Mouse (Mus musculus) midbrain, embryonic 11.5 days (tissue): ENCODE results near the gene Rcor3. TPM values are rescaled to one million over a fixed set of nuclear protein-coding genes. Genes with fewer than 3 reads are reported as not detected.
A peak's percentile ranks its signal among the peaks of the same experiment; 100 is the strongest.

Experiments
- ATAC-seq: fragments of 200-750 bp; cut with Nextera tagmentation; 2 replicates; pipeline ENCODE4 v1.8.0; 2017; ENCODE audit warnings: moderate TSS enrichment, moderate library complexity; ENCODE audit not compliant: low FRiP score
- DNase-seq: peaks from one replicate; pipeline ENCODE4 v3.0.0; 2015; ENCODE audit warnings: low spot score; ENCODE audit errors: missing footprints
- H3K27ac ChIP-seq: fragments of 300-500 bp; sonication (generic); 2 replicates; pipeline ENCODE4 v1.5.1; 2014; ENCODE audit warnings: low read depth, low read length
- H3K27me3 ChIP-seq: fragments of 300-500 bp; sonication (generic); 2 replicates; pipeline ENCODE4 v1.6.1; 2014; ENCODE audit warnings: mild to moderate bottlenecking, low read length, moderate library complexity, mixed read lengths; ENCODE audit not compliant: control insufficient read depth, insufficient read depth
- H3K36me3 ChIP-seq: fragments of 300-500 bp; sonication (generic); 2 replicates; pipeline ENCODE4 v1.6.1; 2014; ENCODE audit warnings: mild to moderate bottlenecking, low read length, moderate library complexity, mixed read lengths; ENCODE audit not compliant: control insufficient read depth, insufficient read depth
- H3K4me1 ChIP-seq: fragments of 300-500 bp; sonication (generic); 2 replicates; pipeline ENCODE4 v1.6.1; 2014; ENCODE audit warnings: low read length; ENCODE audit not compliant: control insufficient read depth, insufficient read depth
- H3K4me2 ChIP-seq: fragments of 300-500 bp; sonication (generic); 2 replicates; pipeline ENCODE4 v1.6.1; 2014; ENCODE audit warnings: mild to moderate bottlenecking, moderate library complexity
- H3K4me3 ChIP-seq: fragments of 300-500 bp; sonication (generic); 2 replicates; pipeline ENCODE4 v1.5.1; 2014; ENCODE audit warnings: low read depth, low read length
- H3K9ac ChIP-seq: fragments of 300-500 bp; sonication (generic); 2 replicates; pipeline ENCODE4 v1.6.1; 2014; ENCODE audit warnings: low read length
- H3K9me3 ChIP-seq: fragments of 300-500 bp; sonication (generic); 2 replicates; pipeline ENCODE4 v1.6.1; 2016; ENCODE audit warnings: low read length; ENCODE audit not compliant: control insufficient read depth
- WGBS: fragments of 180-500 bp; shearing (Covaris S2); extraction: QIAGEN DNeasy Blood & Tissue Kit; methylation state at CpG from one replicate; pipeline ENCODE4 v1.1.7; 2014; 5-methylcytosine and 5-hydroxymethylcytosine counted together
- polyA plus RNA-seq: library from polyadenylated mRNA; unstranded; fragments of >200 nt; fragmentation: Nextera tagmentation; extraction: Ambion mirVana; gene quantifications from 2 replicates; pipeline ENCODE4 v1.2.1, GENCODE M21; 2014

Rcor3 gene
- polyA plus RNA-seq: 18.3 and 21.5 TPM in 2 replicates

DNA sequence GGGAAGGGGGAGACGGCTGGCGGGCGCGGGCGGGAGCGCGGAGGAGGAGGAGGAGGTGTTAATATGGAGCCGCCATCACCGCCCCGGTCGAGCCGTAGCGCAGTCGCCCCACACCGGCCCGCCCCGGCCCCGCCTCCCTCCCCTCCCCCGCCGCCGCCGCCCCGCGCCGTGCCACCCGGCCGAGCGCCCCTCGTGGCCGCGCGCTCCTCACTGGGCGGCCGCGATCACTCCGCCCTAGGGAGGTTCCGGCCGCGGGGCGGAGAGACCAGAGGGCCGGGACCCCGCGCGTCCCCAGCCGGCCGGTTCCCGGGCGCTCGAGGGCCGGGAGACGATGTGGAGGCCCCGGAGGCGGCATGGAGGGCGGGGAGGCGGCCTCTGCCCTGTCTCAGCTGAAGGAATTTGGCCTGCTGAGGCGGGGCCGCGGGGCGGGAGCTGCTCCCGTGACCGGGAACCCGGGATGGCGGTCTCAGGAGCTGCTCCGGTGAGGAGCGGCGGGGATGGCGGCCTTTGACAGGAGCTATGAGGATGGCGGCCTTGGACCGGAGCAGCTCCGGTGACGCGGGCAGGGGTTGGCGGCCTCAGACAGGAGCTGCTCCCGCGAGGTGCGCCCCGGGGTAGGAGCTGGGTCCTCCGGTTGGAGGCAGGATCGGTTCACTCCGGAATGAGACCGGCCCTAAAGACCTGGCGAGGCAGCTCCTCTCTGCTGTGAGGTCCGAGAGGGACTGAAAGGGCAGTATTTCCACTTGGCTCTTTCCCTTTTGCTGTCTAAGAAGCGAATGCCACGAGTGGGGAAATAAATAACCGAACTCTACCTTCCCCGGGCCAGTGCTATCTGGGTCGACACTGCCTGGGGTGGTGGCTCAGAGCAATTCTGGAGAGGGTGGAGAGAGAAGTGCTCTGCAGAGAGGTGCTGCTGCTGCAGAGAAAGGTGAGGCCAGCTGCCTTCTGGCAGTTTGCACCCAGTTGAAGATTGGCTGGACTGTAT is at the start of gene Rcor3:
Gene Rcor3 (minus strand): TSS at position 137 of the 985 bp plus-strand sequence.
- peak within 1 kb of the TSS; percentile 94 for H3K27ac ChIP-seq
- no peaks in the 10 kb centered on the region for H3K27me3 ChIP-seq
- peaks cover 5% of the 10 kb centered on the region for H3K4me1 ChIP-seq
- DNase-seq: peak; percentile 97
- peak; percentile 86 for ATAC-seq
- H3K36me3 ChIP-seq: no peaks in the 10 kb centered on the region
- H3K4me2 ChIP-seq: peak within 1 kb of the TSS; percentile 95
- no peaks in the 10 kb centered on the region for H3K9me3 ChIP-seq
- H3K4me3 ChIP-seq: peak within 1 kb of the TSS; percentile 82
- WGBS: under 1% methylated on average over 56 of the region's 88 CpGs
- H3K9ac ChIP-seq: peak within 1 kb of the TSS; percentile 95

DNA sequence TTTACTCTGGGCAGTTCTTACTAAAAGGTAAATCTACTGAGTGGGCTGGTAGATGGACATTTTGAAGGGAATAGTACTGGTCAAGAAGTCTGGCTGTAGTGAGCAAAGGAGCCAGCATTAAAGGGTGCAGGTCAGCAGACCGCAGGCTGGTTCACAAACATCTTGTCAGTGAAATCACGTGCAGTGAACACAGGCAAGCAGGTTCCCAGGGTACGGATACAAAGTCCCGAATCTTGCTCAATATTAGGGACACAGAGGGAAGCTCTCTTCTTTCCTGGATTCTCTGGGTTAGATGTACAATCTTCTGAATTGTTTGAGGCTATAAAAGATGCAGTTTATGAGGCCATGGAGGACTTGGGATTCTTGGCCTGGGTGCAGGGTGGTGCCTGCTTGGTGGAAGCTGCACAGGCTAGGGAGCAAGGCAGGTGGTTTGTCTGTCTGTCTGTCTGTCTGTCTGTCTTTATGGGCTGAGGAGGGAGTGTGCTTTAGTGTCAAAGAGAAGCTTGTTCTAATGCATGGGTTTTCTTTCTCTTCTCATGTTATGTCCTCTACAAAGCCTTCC is 43.9 kb upstream of the Rcor3 start:
- no peak overlapping the region for H3K4me2 ChIP-seq
- no peak overlapping the region for H3K27ac ChIP-seq
- ATAC-seq: no peak
- DNase-seq: no peak
- no peaks in the 10 kb centered on the region for H3K36me3 ChIP-seq
- WGBS: 86% methylated on average over 4 of the region's 4 CpGs
- no peak overlapping the region for H3K4me3 ChIP-seq
- no peaks in the 10 kb centered on the region for H3K9me3 ChIP-seq
- no peaks in the 10 kb centered on the region for H3K27me3 ChIP-seq
- no peak overlapping the region for H3K9ac ChIP-seq
- no peaks in the 10 kb centered on the region for H3K4me1 ChIP-seq

DNA sequence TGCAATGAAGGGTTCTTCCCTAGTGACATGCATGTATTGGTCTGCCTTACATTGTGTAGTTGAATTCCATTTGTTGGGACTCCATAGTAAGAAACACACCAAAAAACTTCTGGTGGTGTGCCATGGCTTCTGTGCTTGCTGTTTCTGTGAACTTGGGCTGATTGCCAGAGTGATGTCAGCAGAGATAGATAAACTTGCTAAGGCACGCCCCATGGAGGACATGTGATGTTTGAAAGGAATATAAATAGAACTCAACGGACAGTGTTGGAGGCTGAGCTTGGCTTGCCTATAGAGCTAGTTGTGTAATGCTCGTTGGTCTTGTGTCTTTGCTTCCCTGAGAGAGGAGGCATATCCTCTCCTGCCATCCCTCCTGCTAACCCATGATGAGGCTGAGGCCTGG is 42.0 kb upstream of the Rcor3 start:
- WGBS: 88% methylated on average over 3 of the region's 3 CpGs

DNA sequence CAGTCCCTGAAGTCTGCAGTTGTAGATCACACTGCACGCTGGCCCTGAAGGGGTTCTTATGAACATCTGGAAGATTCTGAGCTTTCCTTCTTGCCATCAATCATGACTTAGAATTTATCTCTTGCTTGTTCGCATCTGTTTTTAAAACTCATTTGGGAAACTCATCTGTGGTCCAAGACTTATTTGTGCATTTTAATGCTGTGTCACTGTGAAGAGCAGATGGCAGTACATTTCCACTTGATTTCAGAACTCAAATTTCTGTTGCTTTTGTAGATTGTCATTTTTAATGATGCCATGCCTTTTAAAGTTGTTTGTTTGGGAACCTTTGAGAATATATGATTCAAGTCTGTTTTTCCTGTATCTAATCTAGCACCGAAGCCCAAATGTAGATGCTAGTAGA is 33.6 kb upstream of the Rcor3 start:
- DNase-seq: no peak
- no peaks in the 10 kb centered on the region for H3K36me3 ChIP-seq
- H3K27ac ChIP-seq: no peak overlapping the region
- H3K9me3 ChIP-seq: no peaks in the 10 kb centered on the region
- ATAC-seq: no peak
- H3K4me2 ChIP-seq: no peak overlapping the region
- H3K4me1 ChIP-seq: no peaks in the 10 kb centered on the region
- H3K27me3 ChIP-seq: no peaks in the 10 kb centered on the region
- H3K9ac ChIP-seq: no peak overlapping the region
- H3K4me3 ChIP-seq: no peak overlapping the region
- 96% methylated on average over 3 of the region's 3 CpGs for WGBS

More for the DNA sequence above, 42.0 kb upstream of the Rcor3 start:
- no peak overlapping the region for H3K4me3 ChIP-seq
- DNase-seq (no peak), ATAC-seq (no peak)
- no peak overlapping the region for H3K4me2 ChIP-seq
- H3K4me1 ChIP-seq: no peaks in the 10 kb centered on the region
- no peak overlapping the region for H3K27ac ChIP-seq
- H3K27me3 ChIP-seq: no peaks in the 10 kb centered on the region
- no peaks in the 10 kb centered on the region for H3K36me3 ChIP-seq
- no peaks in the 10 kb centered on the region for H3K9me3 ChIP-seq
- no peak overlapping the region for H3K9ac ChIP-seq

DNA sequence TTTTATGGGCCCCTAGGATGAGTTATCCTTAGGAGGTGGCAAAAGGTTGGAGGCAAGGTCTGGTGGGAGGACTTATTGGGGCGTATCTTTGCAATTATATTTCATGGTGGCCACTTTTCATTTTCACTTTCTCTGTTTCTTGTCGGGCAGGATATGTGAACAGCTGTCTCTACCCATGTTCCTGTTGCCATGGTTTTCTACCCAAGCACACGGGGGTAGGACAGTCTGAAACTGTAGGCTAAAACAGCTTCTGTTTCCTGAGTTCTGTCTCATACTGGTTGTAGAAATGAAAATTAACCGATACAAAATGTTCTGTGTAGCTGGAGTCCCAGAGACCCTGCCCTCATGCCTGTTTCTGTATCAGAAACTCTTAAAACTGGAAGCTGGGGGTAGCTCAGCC is 13.3 kb upstream of the Rcor3 start:
- Histone ChIP-seq H3K4me1 (no peaks in the 10 kb centered on the region), H3K27ac (no peak overlapping the region), H3K9ac (no peak overlapping the region), H3K4me2 (no peak overlapping the region), H3K36me3 (no peaks in the 10 kb centered on the region), H3K27me3 (no peaks in the 10 kb centered on the region), H3K4me3 (no peak overlapping the region), H3K9me3 (no peaks in the 10 kb centered on the region; the same call in 1 of the 2 replicates)
- no peak for DNase-seq
- 90% methylated on average over 4 of the region's 4 CpGs for WGBS
- no peak for ATAC-seq

DNA sequence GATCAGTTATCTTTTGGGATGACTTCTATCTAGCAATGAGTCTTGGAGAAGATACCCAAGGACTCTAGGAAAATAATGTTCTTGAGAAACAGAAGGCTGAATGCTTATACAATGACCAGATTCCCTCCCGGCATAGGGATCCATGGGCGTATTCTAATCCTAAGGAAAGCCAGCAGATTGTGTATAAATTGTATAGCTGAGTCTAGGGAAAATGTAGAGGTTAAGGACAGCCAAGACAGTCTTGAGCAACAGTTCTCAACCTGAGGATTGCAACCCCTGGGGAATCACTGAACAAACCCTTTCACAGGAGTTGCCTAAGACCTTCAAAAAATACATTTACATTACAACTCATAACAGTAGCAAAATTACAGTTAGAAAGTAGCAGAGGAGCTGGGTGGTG is 2.5 kb upstream of the Rcor3 start:
- Histone ChIP-seq H3K36me3 (no peaks in the 10 kb centered on the region), H3K9ac (no peak overlapping the region), H3K27me3 (no peaks in the 10 kb centered on the region), H3K4me2 (no peak overlapping the region), H3K4me1 (peaks cover 5% of the 10 kb centered on the region), H3K27ac (no peak overlapping the region), H3K9me3 (no peaks in the 10 kb centered on the region), H3K4me3 (no peak overlapping the region)
- ATAC-seq (no peak), DNase-seq (no peak)
- 95% methylated on average over 2 of the region's 2 CpGs for WGBS

DNA sequence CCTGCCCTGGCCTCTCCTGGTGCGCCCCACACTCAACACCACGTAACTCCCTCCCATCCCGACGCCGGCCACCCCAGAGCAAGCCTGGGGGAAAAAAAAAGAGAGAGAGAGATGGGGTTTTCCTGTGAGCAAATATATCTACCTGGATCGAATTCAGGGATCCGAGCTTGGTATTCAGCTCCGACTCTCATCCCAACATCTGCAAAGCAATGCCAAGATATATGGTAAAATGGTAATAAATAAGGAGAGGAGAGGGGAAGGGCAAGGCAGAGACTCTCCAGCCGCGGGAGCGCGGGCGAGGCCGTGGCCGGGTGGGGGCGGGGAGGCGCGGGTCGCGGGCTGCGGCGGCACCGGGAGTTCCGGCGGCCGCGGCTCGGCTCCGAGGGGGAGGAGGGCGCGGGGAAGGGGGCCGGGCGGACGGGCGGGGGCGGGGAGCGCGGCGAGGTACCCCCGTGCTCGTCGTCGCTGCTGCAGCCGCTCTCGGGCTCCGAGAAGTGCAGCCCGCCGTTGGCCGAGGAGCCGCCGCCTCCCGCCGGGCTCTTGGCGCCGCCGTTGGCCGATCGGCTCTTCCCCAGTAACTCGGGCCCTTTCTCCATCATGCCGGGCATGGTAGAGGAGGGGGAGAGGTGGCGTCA is 454 bp downstream of the Rcor3 start:
- Histone ChIP-seq H3K4me1 (peaks cover 5% of the 10 kb centered on the region), H3K27ac (peak overlapping the region; percentile 94), H3K9ac (peak overlapping the region; percentile 95), H3K36me3 (no peaks in the 10 kb centered on the region), H3K9me3 (no peaks in the 10 kb centered on the region), H3K4me2 (peak overlapping the region; percentile 95), H3K4me3 (peak overlapping the region; percentile 82), H3K27me3 (no peaks in the 10 kb centered on the region)
- WGBS: 0% methylated on average over 40 of the region's 61 CpGs
- DNase-seq (peak; percentile 96), ATAC-seq (peak; percentile 35)

DNA sequence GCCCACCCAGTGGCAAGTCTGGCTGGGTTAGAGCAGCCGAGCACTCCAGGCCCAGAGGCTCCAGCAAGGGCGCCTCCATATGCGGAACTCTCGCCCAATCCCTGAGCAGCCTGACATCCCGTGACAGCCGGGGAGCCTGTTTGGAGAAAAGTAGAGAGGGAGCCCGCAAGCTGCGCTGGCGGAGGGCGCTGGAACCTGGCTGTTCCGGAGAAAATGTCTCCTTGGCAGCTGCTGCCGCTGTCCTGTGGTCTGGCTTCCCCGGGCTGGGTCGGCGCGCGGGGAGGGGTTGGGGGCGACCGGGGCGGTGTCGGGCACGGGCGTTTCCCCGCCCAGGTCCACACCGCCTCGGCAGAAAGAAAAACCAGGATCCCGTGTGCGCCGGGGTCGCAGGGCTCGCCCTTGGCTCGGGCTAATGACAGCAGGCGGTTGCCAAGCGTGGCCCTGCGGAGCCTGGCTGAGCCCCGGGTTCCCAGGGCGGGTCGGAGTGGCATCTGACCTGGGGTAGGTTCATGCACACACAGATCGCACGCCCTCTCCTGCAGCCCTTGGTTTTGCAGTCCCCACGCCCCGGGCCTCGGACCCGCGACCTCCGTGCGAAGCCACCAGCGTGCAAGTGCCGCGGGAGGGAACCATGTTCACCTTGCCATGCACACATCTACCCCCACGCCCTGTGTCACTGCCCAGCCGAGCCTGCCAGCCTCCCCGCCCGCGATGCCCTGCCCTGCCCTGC is 1.1 kb downstream of the Rcor3 start:
- under 1% methylated on average over 54 of the region's 55 CpGs for WGBS
- DNase-seq (peak; percentile 97), ATAC-seq (peak; percentile 83)
- Histone ChIP-seq H3K4me2 (peak overlapping the region; percentile 95), H3K4me3 (peak overlapping the region; percentile 82), H3K36me3 (no peaks in the 10 kb centered on the region), H3K27me3 (no peaks in the 10 kb centered on the region), H3K4me1 (peaks cover 5% of the 10 kb centered on the region), H3K9ac (peak overlapping the region; percentile 95), H3K9me3 (no peaks in the 10 kb centered on the region), H3K27ac (peak overlapping the region; percentile 94)
